Mouse (Mus musculus): ENCODE data around the gene Oas1g.
"Not testable (repeated sequence)": the region's sequence is repeated elsewhere in the genome, so short reads cannot be mapped to it uniquely, and the experiment has no call there.

DNA sequence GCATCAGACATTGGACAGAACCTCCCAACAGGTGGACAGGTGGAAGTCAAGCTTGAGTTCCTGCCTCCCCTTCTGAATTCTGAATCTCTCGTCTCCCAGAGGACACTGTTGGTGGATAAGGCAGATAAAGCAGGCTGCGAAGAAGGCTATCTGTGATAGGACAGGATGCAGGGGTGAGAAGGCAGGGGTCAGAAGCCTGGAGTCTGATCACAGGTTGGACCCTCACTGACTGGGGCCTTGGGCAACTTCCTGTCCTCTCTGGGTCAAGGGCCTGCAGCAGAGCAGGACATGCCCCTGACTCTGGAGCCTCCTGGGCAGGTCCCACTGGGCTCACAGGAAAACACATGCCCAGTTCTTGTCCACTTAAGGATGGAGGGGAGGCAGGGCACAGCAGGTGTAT, 38.9 kb upstream of the Oas1g start:
- not testable (repeated sequence) for TF ChIP-seq POLR2A (IDR thresholded peaks at IDR 0.05; ENCODE audit: low read depth, low read length); CTCF (IDR thresholded peaks at IDR 0.05; ENCODE audit: extremely low read depth, insufficient read length, insufficient replicate concordance, low read depth, low read length)

Measured in small intestine, adult 2 months (tissue).